Mouse (Mus musculus) G1E (cell line): ENCODE data around the gene Sprr2e.

Experiments
- CTCF ChIP-seq: IDR thresholded peaks from 2 replicates; pipeline ENCODE4 v1.5.1; 2012; ENCODE audit warnings: low read depth, low read length, inconsistent platforms, mixed read lengths
- GATA1 ChIP-seq: IDR thresholded peaks from 2 replicates; pipeline ENCODE4 v1.6.1; 2012; ENCODE audit warnings: borderline replicate concordance, low read length, inconsistent platforms, mixed read lengths
- POLR2AphosphoS5 ChIP-seq: IDR thresholded peaks from 2 replicates; pipeline ENCODE4 v1.6.1; 2012; ENCODE audit warnings: low read depth, low read length, inconsistent platforms; ENCODE audit not compliant: insufficient replicate concordance

GRCm38 (mm10) chr3:92364887-92365286 lies 12.9 kb downstream of the Sprr2e start, which contains the start of gene Sprr2f:
- TF ChIP-seq CTCF, result no peak
- TF ChIP-seq GATA1, result no peak
- no peak for TF ChIP-seq POLR2AphosphoS5
